In genomic region chr3:100189444-100189843, GRCm38 (mm10) we compare ENCODE assay signal across 7 mouse cellular contexts. TPM values are rescaled to one million over a fixed set of nuclear protein-coding genes. Genes with fewer than 3 reads are reported as not detected.
DNase-seq lines count a peak whose midpoint lies in the region; ATAC-seq and TF ChIP-seq lines count a peak whose summit lies in the region.

No protein-coding gene starts in this region.

- no peak for TF ChIP-seq EP300 in MEL (IDR thresholded peaks at IDR 0.05; ENCODE audit: low read depth in 1 of 2, low read length in 2 of 2)

- H3K27ac ChIP-seq in MEL (ENCODE audit: control insufficient read depth, low read depth, low read length) = no peak overlapping the region
- no peak overlapping the region for H3K27ac ChIP-seq in embryonic facial prominence, embryonic 11.5 days (replicated peaks; ENCODE audit: low read depth, low read length)
- no peak overlapping the region for H3K27ac ChIP-seq in hindbrain, embryonic 12.5 days

- peak; percentile 79 for TF ChIP-seq RAD21 in MEL (IDR thresholded peaks at IDR 0.05; ENCODE audit: low read depth, low read length)

- no peak overlapping the region for H3K4me2 ChIP-seq in embryonic facial prominence, embryonic 11.5 days (ENCODE audit: low read depth, low read length)
- no peak overlapping the region for H3K4me2 ChIP-seq in hindbrain, embryonic 12.5 days (replicated peaks)

- no peak overlapping the region for H3K4me3 ChIP-seq in MEL (ENCODE audit: control insufficient read depth in 1 of 2, insufficient read depth in 1 of 2, low read depth in 2 of 2, low read length in 2 of 2)
- no peak overlapping the region for H3K4me3 ChIP-seq in embryonic facial prominence, embryonic 11.5 days (ENCODE audit: low read depth, low read length)
- H3K4me3 ChIP-seq in hindbrain, embryonic 12.5 days = no peak overlapping the region

- WGBS in embryonic facial prominence, embryonic 11.5 days = 24% methylated on average over 1 of the region's 1 CpGs
- 47% methylated on average over 1 of the region's 1 CpGs for WGBS in hindbrain, embryonic 12.5 days

- peak; percentile 39 to 80 (median 60); a peak in 5 of 6 replicates for TF ChIP-seq CTCF in MEL (IDR thresholded peaks at IDR 0.05 in 2 of 3, conservative IDR thresholded peaks at IDR 0.05 in 1 of 3; ENCODE audit: control insufficient read depth in 1 of 3, insufficient read depth in 1 of 3, low read depth in 2 of 3, low read length in 3 of 3, poor library complexity in 1 of 3, severe bottlenecking in 1 of 3)

- DNase-seq in MEL (ENCODE audit: low read depth, low spot score) = peak; percentile 71
- DNase-seq in adrenal gland, postnatal 36 days = peak; percentile 38 to 67
- DNase-seq in embryonic facial prominence, embryonic 11.5 days (ENCODE audit: low spot score) = peak; percentile 86
- DNase-seq in layer of hippocampus, adult 9-10 months (ENCODE audit: low spot score) = peak; percentile 92
- DNase-seq in lung, postnatal 14 days = peak; percentile 70
- peak; percentile 54 for DNase-seq in right cerebral cortex, postnatal 14 days

- no peaks in the 10 kb centered on the region for H3K4me1 ChIP-seq in MEL (ENCODE audit: control insufficient read depth in 1 of 2, insufficient read depth in 2 of 2, low read length in 2 of 2)
- no peaks in the 10 kb centered on the region for H3K4me1 ChIP-seq in embryonic facial prominence, embryonic 11.5 days (ENCODE audit: control insufficient read depth, insufficient read depth, low read length)
- H3K4me1 ChIP-seq in hindbrain, embryonic 12.5 days = no peaks in the 10 kb centered on the region

- ATAC-seq in embryonic facial prominence, embryonic 11.5 days (replicated peaks; ENCODE audit: insufficient number of reproducible peaks, low FRiP score, low TSS enrichment, low read depth) = peak; percentile 69; the same call in 1 of the 2 replicates
- peak; percentile 81 for ATAC-seq in hindbrain, embryonic 12.5 days (ENCODE audit: low FRiP score)

- no peaks in the 10 kb centered on the region for H3K9me3 ChIP-seq in MEL (replicated peaks; ENCODE audit: insufficient read depth, low read length)
- no peaks in the 10 kb centered on the region for H3K9me3 ChIP-seq in embryonic facial prominence, embryonic 11.5 days (replicated peaks; ENCODE audit: control insufficient read depth, low read length)
- no peaks in the 10 kb centered on the region for H3K9me3 ChIP-seq in hindbrain, embryonic 12.5 days (replicated peaks)

- no peaks in the 10 kb centered on the region for H3K79me2 ChIP-seq in MEL (ENCODE audit: control insufficient read depth, insufficient read depth, low read length, poor library complexity)

- H3K36me3 ChIP-seq in MEL (ENCODE audit: control insufficient read depth in 1 of 2, insufficient read depth in 2 of 2, low read length in 2 of 2) = peaks cover 0 to 7% of the 10 kb centered on the region in 2 experiments; a peak in 2 of 4 replicates
- H3K36me3 ChIP-seq in embryonic facial prominence, embryonic 11.5 days (replicated peaks; ENCODE audit: control insufficient read depth, insufficient read depth, low read depth, low read length) = no peaks in the 10 kb centered on the region; the same call in 1 of the 2 replicates
- peaks cover 31% of the 10 kb centered on the region for H3K36me3 ChIP-seq in hindbrain, embryonic 12.5 days

- H3K27me3 ChIP-seq in MEL (ENCODE audit: control insufficient read depth in 1 of 2, insufficient read depth in 2 of 2, low read length in 2 of 2) = no peaks in the 10 kb centered on the region
- no peaks in the 10 kb centered on the region for H3K27me3 ChIP-seq in embryonic facial prominence, embryonic 11.5 days (ENCODE audit: control insufficient read depth, insufficient read depth, low read length)
- no peaks in the 10 kb centered on the region for H3K27me3 ChIP-seq in hindbrain, embryonic 12.5 days

- H3K9ac ChIP-seq in MEL (ENCODE audit: control insufficient read depth, low read depth, low read length, poor library complexity, severe bottlenecking) = no peak overlapping the region
- no peak overlapping the region for H3K9ac ChIP-seq in embryonic facial prominence, embryonic 11.5 days (replicated peaks; ENCODE audit: low read length)
- H3K9ac ChIP-seq in hindbrain, embryonic 12.5 days = no peak overlapping the region

- TF ChIP-seq POLR2A in MEL (IDR thresholded peaks at IDR 0.05; ENCODE audit: control insufficient read depth in 1 of 2, insufficient read depth in 1 of 2, low read depth in 1 of 2, low read length in 2 of 2, poor library complexity in 1 of 2) = no peak

TF ChIP-seq in MEL, 35 proteins besides CTCF, POLR2A, EP300 and RAD21:
- TF ChIP-seq MAX (IDR thresholded peaks at IDR 0.05; ENCODE audit: low read length) (no peak), SMC3 (IDR thresholded peaks at IDR 0.05; ENCODE audit: low read depth, low read length) (peak; percentile 68), MAFK (IDR thresholded peaks at IDR 0.05; ENCODE audit: borderline replicate concordance, low read depth, low read length) (no peak), ZNF384 (IDR thresholded peaks at IDR 0.05; ENCODE audit: low read depth, low read length) (no peak), GATA1 (IDR thresholded peaks at IDR 0.05; ENCODE audit: low read depth, low read length) (no peak), KAT2A (conservative IDR thresholded peaks at IDR 0.05; ENCODE audit: low read depth, low read length) (no peak), E2F4 (IDR thresholded peaks at IDR 0.05; ENCODE audit: borderline replicate concordance, low read depth, low read length) (no peak), USF1 (IDR thresholded peaks at IDR 0.05; ENCODE audit: low read depth, low read length) (peak; percentile 66; the same call in 1 of the 2 replicates), ZC3H11A (IDR thresholded peaks at IDR 0.05; ENCODE audit: low read depth, low read length) (no peak; the same call in 1 of the 2 replicates), CHD2 (IDR thresholded peaks at IDR 0.05; ENCODE audit: low read length) (no peak), UBTF (IDR thresholded peaks at IDR 0.05; ENCODE audit: borderline replicate concordance, insufficient read depth, low read depth, low read length) (no peak), ELF1 (IDR thresholded peaks at IDR 0.05; ENCODE audit: low read depth, low read length) (no peak), USF2 (IDR thresholded peaks at IDR 0.05; ENCODE audit: borderline replicate concordance in 1 of 2, insufficient read depth in 1 of 2, low read depth in 1 of 2, low read length in 2 of 2) (no peak), POLR2AphosphoS5 (IDR thresholded peaks at IDR 0.05; ENCODE audit: borderline replicate concordance, low read depth, low read length) (no peak)
TF ChIP-seq in MEL: peak in this region for 2.

RNA-seq across cellular contexts. Expression of gene Wdr3, which starts 27.2 kb away (rescaled TPM):
- 109 and 123 TPM in 2 replicates for total RNA-seq in MEL (2012; rRNA removed)
- polyA plus RNA-seq in MEL (2012; ENCODE audit: insufficient read depth in 1 of 2, insufficient read length in 2 of 2, low read depth in 1 of 2, low replicate concordance in 2 of 2, missing spikeins in 1 of 2) = 100 to 1,000 TPM in 1 of 2 experiments, 10 to 100 TPM in 1; 76.5 to 160 TPM
- 10 to 100 TPM; 30.6 to 35.0 TPM for total RNA-seq in adrenal gland, postnatal 36 days (2021)
- 63.0 and 69.6 TPM in 2 replicates for polyA plus RNA-seq in embryonic facial prominence, embryonic 11.5 days (2014; fragmentation: Nextera tagmentation; extraction: Ambion mirVana)
- polyA plus RNA-seq in hindbrain, embryonic 12.5 days (2016; fragmentation: Nextera tagmentation; extraction: Ambion mirVana) = 45.1 and 45.7 TPM in 2 replicates

RNA-seq across cellular contexts. Expression of gene Gdap2, which starts 27.3 kb away (rescaled TPM):
- total RNA-seq in MEL (2012; rRNA removed) = 16.7 and 17.3 TPM in 2 replicates
- 10 to 100 TPM in 1 of 2 experiments, not detected in 1; 14.6 TPM for polyA plus RNA-seq in MEL (2012; ENCODE audit: insufficient read depth in 1 of 2, insufficient read length in 2 of 2, low read depth in 1 of 2, low replicate concordance in 2 of 2, missing spikeins in 1 of 2)
- 10 to 100 TPM; 18.0 to 20.8 TPM for total RNA-seq in adrenal gland, postnatal 36 days (2021)
- polyA plus RNA-seq in embryonic facial prominence, embryonic 11.5 days (2014; fragmentation: Nextera tagmentation; extraction: Ambion mirVana) = 33.9 and 35.2 TPM in 2 replicates
- 37.6 and 42.1 TPM in 2 replicates for polyA plus RNA-seq in hindbrain, embryonic 12.5 days (2016; fragmentation: Nextera tagmentation; extraction: Ambion mirVana)
